Mouse (Mus musculus): Measurements from ENCODE around the gene Ticrr. TPM values are rescaled to one million over a fixed set of nuclear protein-coding genes. Genes with fewer than 3 reads are reported as not detected.

The Ticrr gene
- polyA plus RNA-seq, 1 experiment from 2014 or later: 5.0 TPM

GRCm38 (mm10) chr7:79736511-79736910 lies 76.5 kb downstream of the Ticrr start:
- H3K27me3 ChIP-seq: no peaks in the 10 kb centered on the region
- H3K36me3 ChIP-seq: 0 out of 2 replicates have a peak, but pooled peaks cover 5% of the 10 kb centered on the region
- H3K9ac ChIP-seq (replicated peaks): no peak overlapping the region
- ATAC-seq (replicated peaks): no peak
- H3K27ac ChIP-seq (replicated peaks): no peak overlapping the region
- H3K4me1 ChIP-seq: no peaks in the 10 kb centered on the region
- H3K4me3 ChIP-seq: no peak overlapping the region
- 89% methylated on average over 14 of the region's 14 CpGs for WGBS
- no peaks in the 10 kb centered on the region for H3K9me3 ChIP-seq
- no peak overlapping the region for H3K4me2 ChIP-seq (replicated peaks)

DNA sequence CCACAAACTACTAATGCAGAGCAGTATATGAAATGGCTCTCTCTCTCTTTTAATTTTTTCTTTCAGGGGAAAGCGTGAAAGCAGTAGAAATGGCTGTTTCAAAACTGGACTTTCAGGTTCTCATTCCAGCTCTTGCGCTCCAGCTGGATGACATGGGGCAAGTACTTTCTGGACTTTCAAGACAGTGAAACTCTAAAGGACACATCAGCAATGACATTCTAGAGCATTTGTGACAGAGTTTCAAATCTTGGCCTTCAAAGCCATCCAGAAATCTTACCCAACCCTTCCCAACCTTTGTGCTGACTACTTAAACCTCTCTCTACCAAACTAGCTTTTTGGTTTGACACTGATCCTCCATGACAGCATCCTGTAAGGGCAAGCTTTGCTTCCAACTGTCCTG lies 78.9 kb downstream of the Ticrr start:
- no peaks in the 10 kb centered on the region for H3K9me3 ChIP-seq
- H3K36me3 ChIP-seq: 0 out of 2 replicates have a peak, but pooled peaks cover 5% of the 10 kb centered on the region
- H3K9ac ChIP-seq (replicated peaks): no peak overlapping the region
- 98% methylated on average over 2 of the region's 2 CpGs for WGBS
- H3K27me3 ChIP-seq: no peaks in the 10 kb centered on the region
- no peak overlapping the region for H3K27ac ChIP-seq (replicated peaks)
- no peak overlapping the region for H3K4me3 ChIP-seq
- peaks cover 7% of the 10 kb centered on the region for H3K4me1 ChIP-seq
- no peak overlapping the region for H3K4me2 ChIP-seq (replicated peaks)
- no peak for ATAC-seq (replicated peaks)

DNA sequence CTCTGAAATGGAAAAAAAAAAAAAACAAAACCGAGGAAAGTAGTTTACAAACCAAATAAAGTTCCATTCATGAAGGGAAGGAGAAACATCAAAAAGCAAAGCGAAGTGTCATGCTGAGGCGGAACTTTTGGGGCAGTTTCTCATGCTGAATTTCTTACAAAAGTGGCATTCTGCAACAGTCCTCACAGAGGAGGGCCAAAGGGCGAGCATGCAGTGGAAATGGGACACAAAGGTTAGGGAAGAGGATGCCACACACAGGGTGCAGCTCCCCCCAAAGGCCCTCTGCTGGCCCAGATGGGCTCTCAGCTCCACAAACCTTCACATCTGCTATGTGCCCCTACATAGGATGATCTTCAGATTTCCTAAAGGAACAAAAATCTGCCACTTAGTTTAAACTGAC lies 80.3 kb downstream of the Ticrr start:
- Histone ChIP-seq H3K27ac (replicated peaks) (no peak overlapping the region), H3K4me1 (peaks cover 7% of the 10 kb centered on the region), H3K4me2 (replicated peaks) (no peak overlapping the region), H3K36me3 (0 out of 2 replicates have a peak, but pooled peaks cover 5% of the 10 kb centered on the region), H3K9ac (replicated peaks) (no peak overlapping the region), H3K9me3 (no peaks in the 10 kb centered on the region), H3K27me3 (no peaks in the 10 kb centered on the region), H3K4me3 (no peak overlapping the region)
- 85% methylated on average over 4 of the region's 4 CpGs for WGBS
- ATAC-seq (replicated peaks): no peak

- Histone ChIP-seq H3K4me3 (peak overlapping the region; percentile 78), H3K27me3 (no peaks in the 10 kb centered on the region), H3K4me1 (peaks cover 7% of the 10 kb centered on the region), H3K9me3 (no peaks in the 10 kb centered on the region), H3K27ac (replicated peaks) (no peak overlapping the region), H3K4me2 (replicated peaks) (peak overlapping the region; percentile 92), H3K9ac (replicated peaks) (peak overlapping the region; percentile 63), H3K36me3 (no peaks in the 10 kb centered on the region)
- no peak for ATAC-seq (replicated peaks)
- WGBS: 20% methylated on average over 11 of the region's 11 CpGs
Observed at GRCm38 (mm10) chr7:79742277-79742658, 82.3 kb downstream of the Ticrr start.

GRCm38 (mm10) chr7:79742659-79743536 lies 82.9 kb downstream of the Ticrr start, which contains the start of the genes Pex11a and Wdr93:
Pex11a (minus strand) TSS chr7:79743131.
Wdr93 (plus strand) TSS chr7:79743163.
- peak within 1 kb of the TSS; percentile 63 for H3K9ac ChIP-seq (replicated peaks)

GRCm38 (mm10) chr7:79744051-79744450 lies 84.1 kb downstream of the Ticrr start:
- no peak overlapping the region for H3K4me2 ChIP-seq (replicated peaks)
- ATAC-seq (replicated peaks): no peak
- 95% methylated on average over 9 of the region's 9 CpGs for WGBS
- no peaks in the 10 kb centered on the region for H3K36me3 ChIP-seq
- H3K9ac ChIP-seq (replicated peaks): no peak overlapping the region
- peaks cover 7% of the 10 kb centered on the region for H3K4me1 ChIP-seq
- no peaks in the 10 kb centered on the region for H3K9me3 ChIP-seq
- H3K27me3 ChIP-seq: no peaks in the 10 kb centered on the region
- no peak overlapping the region for H3K4me3 ChIP-seq
- H3K27ac ChIP-seq (replicated peaks): no peak overlapping the region

More at GRCm38 (mm10) chr7:79742659-79743536, 82.9 kb downstream of the Ticrr start, which contains the start of the genes Pex11a and Wdr93:
- peak within 1 kb of the TSS; percentile 78 for H3K4me3 ChIP-seq
- no peaks in the 10 kb centered on the region for H3K36me3 ChIP-seq
- H3K27me3 ChIP-seq: no peaks in the 10 kb centered on the region
- 2% methylated on average over 46 of the region's 46 CpGs for WGBS
- ATAC-seq (replicated peaks): peak; percentile 92
- H3K4me2 ChIP-seq (replicated peaks): peak within 1 kb of the TSS; percentile 92
- H3K4me1 ChIP-seq: peaks cover 7% of the 10 kb centered on the region
- no peaks in the 10 kb centered on the region for H3K9me3 ChIP-seq
- no peak within 1 kb of the TSS for H3K27ac ChIP-seq (replicated peaks)

GRCm38 (mm10) chr7:79744585-79744984 lies 84.6 kb downstream of the Ticrr start:
- H3K9me3 ChIP-seq: no peaks in the 10 kb centered on the region
- no peak overlapping the region for H3K9ac ChIP-seq (replicated peaks)
- no peaks in the 10 kb centered on the region for H3K27me3 ChIP-seq
- peaks cover 7% of the 10 kb centered on the region for H3K4me1 ChIP-seq
- no peak overlapping the region for H3K4me2 ChIP-seq (replicated peaks)
- WGBS: 77% methylated on average over 5 of the region's 5 CpGs
- H3K4me3 ChIP-seq: no peak overlapping the region
- no peak overlapping the region for H3K27ac ChIP-seq (replicated peaks)
- no peak for ATAC-seq (replicated peaks)
- H3K36me3 ChIP-seq: no peaks in the 10 kb centered on the region

DNA sequence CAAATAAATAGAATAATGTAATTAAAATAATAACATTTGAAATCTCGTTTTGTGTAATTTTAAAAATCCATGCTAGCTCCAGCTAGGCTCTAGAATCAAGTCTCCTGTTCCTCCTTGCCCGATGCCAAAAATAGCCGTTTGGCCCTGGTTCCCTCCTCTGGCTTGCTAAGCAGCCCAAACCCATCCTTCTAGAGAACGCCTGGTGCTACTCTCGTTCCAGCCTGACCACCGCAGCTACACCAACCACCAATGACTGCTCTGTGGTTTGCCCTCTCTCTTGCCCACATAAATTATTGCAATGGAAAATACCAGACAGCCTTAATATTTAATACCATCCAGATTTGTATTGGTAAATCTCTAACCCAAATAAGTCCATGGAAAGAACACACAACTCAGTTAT lies 87.7 kb downstream of the Ticrr start:
- H3K36me3 ChIP-seq: no peaks in the 10 kb centered on the region
- no peak overlapping the region for H3K27ac ChIP-seq (replicated peaks)
- H3K9me3 ChIP-seq: no peaks in the 10 kb centered on the region
- H3K4me2 ChIP-seq (replicated peaks): no peak overlapping the region
- H3K9ac ChIP-seq (replicated peaks): no peak overlapping the region
- WGBS: 85% methylated on average over 6 of the region's 6 CpGs
- H3K27me3 ChIP-seq: no peaks in the 10 kb centered on the region
- no peak for ATAC-seq (replicated peaks)
- H3K4me1 ChIP-seq: peaks cover 7% of the 10 kb centered on the region
- H3K4me3 ChIP-seq: no peak overlapping the region

Other genes with a start within 250 kb of the Ticrr start
- gene Polg, start 193.8 kb upstream of the Ticrr start, polyA plus RNA-seq (2015; fragmentation: Nextera tagmentation; extraction: Ambion mirVana): 32.9 and 35.8 TPM in 2 replicates
- 1.8 and 3.9 TPM in 2 replicates for gene Rhcg, start 42.5 kb upstream of the Ticrr start, polyA plus RNA-seq (2015; fragmentation: Nextera tagmentation; extraction: Ambion mirVana)
- gene Kif7, start 55.5 kb downstream of the Ticrr start, polyA plus RNA-seq (2015; fragmentation: Nextera tagmentation; extraction: Ambion mirVana): 3.3 and 3.4 TPM in 2 replicates
- not detected in 2 replicates for gene Plin1, start 72.7 kb downstream of the Ticrr start, polyA plus RNA-seq (2015; fragmentation: Nextera tagmentation; extraction: Ambion mirVana)
- 16.9 and 18.8 TPM in 2 replicates for gene Pex11a, start 82.9 kb downstream of the Ticrr start, polyA plus RNA-seq (2015; fragmentation: Nextera tagmentation; extraction: Ambion mirVana)
- 0.23 and 0.85 TPM in 2 replicates for gene Wdr93, start 83.0 kb downstream of the Ticrr start, polyA plus RNA-seq (2015; fragmentation: Nextera tagmentation; extraction: Ambion mirVana)
- 0.19 TPM in 1 of 2 replicates, not detected in the other for gene Mesp1, start 133.6 kb downstream of the Ticrr start, polyA plus RNA-seq (2015; fragmentation: Nextera tagmentation; extraction: Ambion mirVana)
- 1.5 and 2.2 TPM in 2 replicates for gene Mesp2, start 150.5 kb downstream of the Ticrr start, polyA plus RNA-seq (2015; fragmentation: Nextera tagmentation; extraction: Ambion mirVana)
- gene Anpep, start 200.9 kb downstream of the Ticrr start, polyA plus RNA-seq (2015; fragmentation: Nextera tagmentation; extraction: Ambion mirVana): 2.7 and 3.4 TPM in 2 replicates